27 mouse cellular contexts compared by ENCODE assay signal in the genomic region with DNA sequence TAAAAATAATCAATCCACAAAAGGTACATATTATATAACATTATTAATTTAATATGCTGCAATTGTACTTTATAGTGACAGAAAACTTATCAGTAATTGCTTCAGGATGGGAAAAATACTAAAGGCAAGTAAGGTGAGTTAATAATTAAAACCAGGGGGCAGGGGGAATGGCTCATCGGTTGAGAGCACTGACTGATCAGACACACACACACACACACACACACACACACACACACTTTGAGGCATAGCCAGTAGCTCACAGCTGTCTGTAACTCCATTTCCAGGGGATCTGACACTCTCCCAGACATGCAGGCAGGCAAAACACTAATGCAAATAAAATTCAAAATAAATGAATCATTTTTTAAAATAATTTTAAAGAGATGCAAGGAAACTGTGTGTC. TPM values are rescaled to one million over a fixed set of nuclear protein-coding genes. Genes with fewer than 3 reads are reported as not detected.
DNase-seq lines count a peak whose midpoint lies in the region; ATAC-seq lines count a peak whose summit lies in the region.
"Had no signal": no experiment of that assay in that cellular context is flagged by ENCODE, and none has a peak within 500 bp of the region (broad histone marks: within the 10 kb centered on the region; RNA-seq: fewer than 3 reads in every experiment).

No protein-coding gene starts in this region.

- no peaks in the 10 kb centered on the region for H3K36me3 ChIP-seq in kidney, embryonic 15.5 days
- H3K36me3 ChIP-seq in limb, embryonic 10.5 days, result no peaks in the 10 kb centered on the region
- H3K36me3 ChIP-seq: embryonic facial prominence, embryonic 15.5 days; forebrain, embryonic 10.5 days; heart, embryonic 13.5 days; hindbrain, embryonic 12.5 days had no signal

- H3K9me3 ChIP-seq in kidney, embryonic 15.5 days (replicated peaks), result no peaks in the 10 kb centered on the region
- H3K9me3 ChIP-seq in limb, embryonic 10.5 days (replicated peaks), result no peaks in the 10 kb centered on the region
- H3K9me3 ChIP-seq: embryonic facial prominence, embryonic 15.5 days; hindbrain, embryonic 12.5 days had no signal

- no peaks in the 10 kb centered on the region for H3K27me3 ChIP-seq in kidney, embryonic 15.5 days
- no peaks in the 10 kb centered on the region for H3K27me3 ChIP-seq in limb, embryonic 10.5 days (ENCODE audit: low read depth, poor library complexity, severe bottlenecking)
- H3K27me3 ChIP-seq: embryonic facial prominence, embryonic 15.5 days; heart, embryonic 13.5 days; hindbrain, embryonic 12.5 days had no signal

- ATAC-seq in kidney, embryonic 15.5 days (replicated peaks; ENCODE audit: low FRiP score), result no peak
- ATAC-seq: forebrain, embryonic 14.5 days had no signal

- 64% methylated on average over 1 of the region's 1 CpGs for WGBS in kidney, embryonic 15.5 days
- 67% methylated on average over 1 of the region's 1 CpGs for WGBS in limb, embryonic 10.5 days

- peak; percentile 21 to 29 for DNase-seq in kidney, adult 8-10 months
- no peak for DNase-seq in kidney, adult 18-20 months
- peak; percentile 45 for DNase-seq in kidney, postnatal 14 days
- peak; percentile 16 for DNase-seq in limb, embryonic 10.5 days (ENCODE audit: low spot score)
- no peak for DNase-seq in adrenal gland, postnatal 36 days
- no peak for DNase-seq in retina, postnatal 1 day
- DNase-seq: adrenal gland, adult 2 months; adrenal gland, postnatal 25 days; cerebellum, adult 2 months; cerebellum, postnatal 14 days; embryo, embryonic 11 days; gastrocnemius, adult 2 months; gastrocnemius, postnatal 25 days; heart, postnatal 4 days had no signal

- H3K27ac ChIP-seq in kidney, embryonic 15.5 days, result 0 out of 2 replicates have a peak overlapping the region, but pooled peaks have one; percentile 41
- H3K27ac ChIP-seq in limb, embryonic 10.5 days, result no peak overlapping the region
- H3K27ac ChIP-seq: embryonic facial prominence, embryonic 15.5 days; forebrain, embryonic 10.5 days; gastrocnemius, adult 2 months; heart, embryonic 13.5 days; hindbrain, embryonic 12.5 days had no signal

- no peak overlapping the region for H3K9ac ChIP-seq in kidney, embryonic 15.5 days
- H3K9ac ChIP-seq: embryonic facial prominence, embryonic 15.5 days; heart, embryonic 13.5 days; hindbrain, embryonic 12.5 days had no signal

- no peak overlapping the region for H3K4me2 ChIP-seq in kidney, embryonic 15.5 days
- H3K4me2 ChIP-seq: embryonic facial prominence, embryonic 15.5 days; heart, embryonic 13.5 days; hindbrain, embryonic 12.5 days had no signal

- H3K4me3 ChIP-seq in kidney, embryonic 15.5 days (replicated peaks), result no peak overlapping the region
- H3K4me3 ChIP-seq in limb, embryonic 10.5 days, result no peak overlapping the region
- H3K4me3 ChIP-seq: embryonic facial prominence, embryonic 15.5 days; erythroblast, embryonic 14.5 days; forebrain, embryonic 10.5 days; gastrocnemius, adult 2 months; heart, embryonic 13.5 days; hindbrain, embryonic 12.5 days had no signal

- H3K4me1 ChIP-seq in kidney, embryonic 15.5 days, result peaks cover 15% of the 10 kb centered on the region
- no peaks in the 10 kb centered on the region for H3K4me1 ChIP-seq in limb, embryonic 10.5 days
- H3K4me1 ChIP-seq: embryonic facial prominence, embryonic 15.5 days; forebrain, embryonic 10.5 days; heart, embryonic 13.5 days; hindbrain, embryonic 12.5 days had no signal

RNA-seq across cellular contexts. Expression of gene Olfr283, which starts 16.4 kb away (rescaled TPM):
- not detected in 2 replicates for polyA plus RNA-seq in kidney, embryonic 15.5 days (2015; fragmentation: Nextera tagmentation; extraction: Ambion mirVana)
- not detected in 2 replicates for polyA plus RNA-seq in limb, embryonic 10.5 days (2016; fragmentation: Nextera tagmentation; extraction: Ambion mirVana)
- not detected for total RNA-seq in adrenal gland, postnatal 36 days (2021)
- total RNA-seq: adrenal gland, adult 2 months; adrenal gland, postnatal 25 days; common myeloid progenitor, adult 5-6 weeks; ES-E14; gastrocnemius, adult 2 months; gastrocnemius, postnatal 25 days; granulocyte monocyte progenitor cell, adult 5-6 weeks; heart, adult 8-10 months; heart, postnatal 4 days had no signal
- polyA plus RNA-seq: adrenal gland, adult 2 months; cerebellum, adult 2 months; embryonic facial prominence, embryonic 11.5 days; erythroblast, embryonic 14.5 days; forebrain, embryonic 10.5 days; forebrain, embryonic 14.5 days; heart, embryonic 13.5 days; heart, postnatal 0 days; hindbrain, embryonic 12.5 days had no signal

RNA-seq across cellular contexts. Expression of gene Olfr282, which starts 33.9 kb away (rescaled TPM):
- polyA plus RNA-seq in kidney, embryonic 15.5 days (2015; fragmentation: Nextera tagmentation; extraction: Ambion mirVana), result not detected in 2 replicates
- not detected in 2 replicates for polyA plus RNA-seq in limb, embryonic 10.5 days (2016; fragmentation: Nextera tagmentation; extraction: Ambion mirVana)
- not detected for total RNA-seq in adrenal gland, postnatal 36 days (2021)
- total RNA-seq: adrenal gland, adult 2 months; adrenal gland, postnatal 25 days; common myeloid progenitor, adult 5-6 weeks; ES-E14; gastrocnemius, adult 2 months; gastrocnemius, postnatal 25 days; granulocyte monocyte progenitor cell, adult 5-6 weeks; heart, adult 8-10 months; heart, postnatal 4 days had no signal
- polyA plus RNA-seq: adrenal gland, adult 2 months; cerebellum, adult 2 months; embryonic facial prominence, embryonic 11.5 days; erythroblast, embryonic 14.5 days; forebrain, embryonic 10.5 days; forebrain, embryonic 14.5 days; heart, embryonic 13.5 days; heart, postnatal 0 days; hindbrain, embryonic 12.5 days had no signal

RNA-seq across cellular contexts. Expression of gene Olfr281, which starts 55.3 kb away (rescaled TPM):
- not detected in 2 replicates for polyA plus RNA-seq in kidney, embryonic 15.5 days (2015; fragmentation: Nextera tagmentation; extraction: Ambion mirVana)
- not detected in 2 replicates for polyA plus RNA-seq in limb, embryonic 10.5 days (2016; fragmentation: Nextera tagmentation; extraction: Ambion mirVana)
- total RNA-seq in adrenal gland, postnatal 36 days (2021), result not detected
- total RNA-seq: adrenal gland, adult 2 months; adrenal gland, postnatal 25 days; common myeloid progenitor, adult 5-6 weeks; ES-E14; gastrocnemius, adult 2 months; gastrocnemius, postnatal 25 days; granulocyte monocyte progenitor cell, adult 5-6 weeks; heart, adult 8-10 months; heart, postnatal 4 days had no signal
- polyA plus RNA-seq: adrenal gland, adult 2 months; cerebellum, adult 2 months; embryonic facial prominence, embryonic 11.5 days; embryonic facial prominence, embryonic 15.5 days; forebrain, embryonic 10.5 days; forebrain, embryonic 14.5 days; heart, embryonic 13.5 days; heart, postnatal 0 days; hindbrain, embryonic 12.5 days had no signal

RNA-seq across cellular contexts. Expression of gene Olfr284, which starts 56.3 kb away (rescaled TPM):
- polyA plus RNA-seq in kidney, embryonic 15.5 days (2015; fragmentation: Nextera tagmentation; extraction: Ambion mirVana), result not detected in 2 replicates
- polyA plus RNA-seq in limb, embryonic 10.5 days (2016; fragmentation: Nextera tagmentation; extraction: Ambion mirVana), result not detected in 2 replicates
- not detected for total RNA-seq in adrenal gland, postnatal 36 days (2021)
- total RNA-seq: adrenal gland, adult 2 months; adrenal gland, postnatal 25 days; common myeloid progenitor, adult 5-6 weeks; ES-E14; gastrocnemius, adult 2 months; gastrocnemius, postnatal 25 days; granulocyte monocyte progenitor cell, adult 5-6 weeks; heart, adult 8-10 months; heart, postnatal 4 days had no signal
- polyA plus RNA-seq: adrenal gland, adult 2 months; cerebellum, adult 2 months; embryonic facial prominence, embryonic 11.5 days; erythroblast, embryonic 14.5 days; forebrain, embryonic 10.5 days; forebrain, embryonic 14.5 days; heart, embryonic 13.5 days; heart, postnatal 0 days; hindbrain, embryonic 12.5 days had no signal

Comparison
In these comparisons a context has a peak if more than half of its experiments do, and no peak if none do; other contexts are left out.
1. DNase-seq: peak in kidney, adult 8-10 months (2 of 2), kidney, postnatal 14 days (single experiment) and limb, embryonic 10.5 days (single experiment); none in kidney, adult 18-20 months (single experiment), adrenal gland, postnatal 36 days (0 of 2) and retina, postnatal 1 day (single experiment).